Mouse (Mus musculus) intestine, postnatal 0 days (tissue): Measurements from ENCODE around the gene Itpr1. TPM values are rescaled to one million over a fixed set of nuclear protein-coding genes. Genes with fewer than 3 reads are reported as not detected.

Experiments
- ATAC-seq: fragments of 200-750 bp; cut with Nextera tagmentation; 2 replicates; pipeline ENCODE4 v1.8.0; 2017; ENCODE audit warnings: mild to moderate bottlenecking, moderate TSS enrichment, moderate library complexity
- H3K27ac ChIP-seq: fragments of 300-500 bp; sonication (generic); 2 replicates; pipeline ENCODE4 v1.5.1; 2014; ENCODE audit warnings: mild to moderate bottlenecking, low read depth, low read length, moderate library complexity
- H3K27me3 ChIP-seq: fragments of 300-500 bp; sonication (generic); replicated peaks from 2 replicates; pipeline ENCODE4 v1.6.1; 2014; ENCODE audit warnings: low read length, mixed read lengths; ENCODE audit not compliant: control insufficient read depth, insufficient read depth
- H3K36me3 ChIP-seq: fragments of 300-500 bp; sonication (generic); 2 replicates; pipeline ENCODE4 v1.6.1; 2014; ENCODE audit warnings: mild to moderate bottlenecking, moderate library complexity; ENCODE audit not compliant: control insufficient read depth, insufficient read depth
- H3K4me1 ChIP-seq: fragments of 300-500 bp; sonication (generic); replicated peaks from 2 replicates; pipeline ENCODE4 v1.6.1; 2014; ENCODE audit warnings: antibody characterized with exemption, low read length, mixed read lengths; ENCODE audit not compliant: control insufficient read depth, insufficient read depth
- H3K4me2 ChIP-seq: fragments of 300-500 bp; sonication (generic); replicated peaks from 2 replicates; pipeline ENCODE4 v1.6.1; 2014; ENCODE audit warnings: low read depth, mild to moderate bottlenecking, moderate library complexity
- H3K4me3 ChIP-seq: fragments of 300-500 bp; sonication (generic); 2 replicates; pipeline ENCODE4 v1.5.1; 2014; ENCODE audit warnings: low read depth, low read length
- H3K9ac ChIP-seq: fragments of 300-500 bp; sonication (generic); 2 replicates; pipeline ENCODE4 v1.6.1; 2014; ENCODE audit warnings: mild to moderate bottlenecking, low read depth, low read length
- H3K9me3 ChIP-seq: fragments of 300-500 bp; sonication (generic); 2 replicates; pipeline ENCODE4 v1.6.1; 2016; ENCODE audit warnings: mixed run types; ENCODE audit not compliant: control insufficient read depth
- CTCF ChIP-seq: sonication (generic); IDR thresholded peaks from 2 replicates; pipeline ENCODE4 v1.5.1; 2016; ENCODE audit warnings: low read depth, mild to moderate bottlenecking, control low read depth, antibody characterized with exemption, moderate library complexity
- WGBS: fragments of 180-500 bp; shearing (Covaris S2); extraction: QIAGEN DNeasy Blood & Tissue Kit; methylation state at CpG from one replicate; pipeline ENCODE4 v1.1.7; 2014; 5-methylcytosine and 5-hydroxymethylcytosine counted together
- polyA plus RNA-seq: library from polyadenylated mRNA; unstranded; fragments of >200 nt; fragmentation: Nextera tagmentation; extraction: Ambion mirVana; gene quantifications from 2 replicates; pipeline ENCODE4 v1.2.1, GENCODE M21; 2015

Gene Itpr1
- polyA plus RNA-seq, 1 experiment from 2014 or later, result 6.4 TPM

GRCm38 (mm10) chr6:108446766-108447165 lies 233.9 kb downstream of the Itpr1 start:
- H3K4me2 ChIP-seq, result no peak overlapping the region
- no peak overlapping the region for H3K4me3 ChIP-seq
- 78% methylated on average over 1 of the region's 1 CpGs for WGBS
- no peak for ATAC-seq
- TF ChIP-seq CTCF, result no peak
- no peaks in the 10 kb centered on the region for H3K9me3 ChIP-seq
- H3K27ac ChIP-seq, result no peak overlapping the region
- H3K36me3 ChIP-seq, result peaks cover 7% of the 10 kb centered on the region; the same call in 1 of the 2 replicates
- no peak overlapping the region for H3K9ac ChIP-seq
- H3K27me3 ChIP-seq, result no peaks in the 10 kb centered on the region
- H3K4me1 ChIP-seq, result peaks cover 5% of the 10 kb centered on the region

- no peak for TF ChIP-seq CTCF
- Histone ChIP-seq H3K4me1 (peaks cover 5% of the 10 kb centered on the region), H3K4me2 (no peak overlapping the region), H3K36me3 (peaks cover 7% of the 10 kb centered on the region; the same call in 1 of the 2 replicates), H3K9me3 (no peaks in the 10 kb centered on the region), H3K4me3 (no peak overlapping the region), H3K27ac (peak overlapping the region; percentile 41; the same call in 1 of the 2 replicates), H3K27me3 (no peaks in the 10 kb centered on the region), H3K9ac (no peak overlapping the region)
- ATAC-seq, result no peak
- 53% methylated on average over 8 of the region's 8 CpGs for WGBS
Observed at GRCm38 (mm10) chr6:108447179-108447845, 234.4 kb downstream of the Itpr1 start.

DNA sequence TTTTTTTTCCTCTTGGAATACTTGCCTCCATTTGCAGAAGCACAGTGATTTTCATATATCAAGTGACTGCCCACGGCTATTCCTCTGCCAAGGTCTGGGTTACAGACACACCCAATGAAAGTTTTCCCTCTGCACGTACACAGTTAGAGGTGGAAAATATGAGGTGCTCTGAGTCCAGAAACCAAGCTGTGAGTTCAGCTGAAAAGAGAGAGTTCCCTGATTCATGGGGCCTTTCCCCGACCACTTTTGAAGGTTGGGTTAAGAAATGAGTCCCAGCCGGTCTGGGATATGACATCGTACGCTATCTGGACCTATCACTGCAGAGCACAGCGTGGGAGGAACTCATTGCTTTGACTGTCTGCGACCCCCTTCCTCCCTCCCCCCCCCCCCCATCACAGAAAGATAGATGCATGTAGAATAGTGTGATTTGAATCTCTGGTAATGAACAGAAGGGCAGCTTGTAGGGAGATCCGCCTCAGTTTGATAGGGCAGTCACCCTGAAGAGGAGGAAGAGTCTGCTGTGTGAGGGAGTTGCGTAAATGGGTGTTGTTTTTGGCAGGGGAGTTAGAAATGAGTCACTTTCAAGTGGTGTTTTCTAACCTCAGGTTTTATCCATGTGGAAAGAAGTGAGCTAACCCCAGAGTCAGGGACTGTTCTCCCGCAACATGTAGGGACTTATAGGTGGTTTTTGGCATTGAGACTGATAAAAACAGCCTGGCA lies 235.3 kb downstream of the Itpr1 start:
- Histone ChIP-seq H3K4me1 (peaks cover 5% of the 10 kb centered on the region), H3K27ac (0 out of 2 replicates have a peak overlapping the region, but pooled peaks have one; percentile 41), H3K27me3 (no peaks in the 10 kb centered on the region), H3K9me3 (no peaks in the 10 kb centered on the region), H3K4me2 (no peak overlapping the region), H3K4me3 (no peak overlapping the region), H3K36me3 (peaks cover 7% of the 10 kb centered on the region; the same call in 1 of the 2 replicates), H3K9ac (no peak overlapping the region)
- TF ChIP-seq CTCF, result no peak
- WGBS, result 53% methylated on average over 11 of the region's 11 CpGs
- ATAC-seq, result no peak

- H3K9ac ChIP-seq, result no peak overlapping the region
- no peak for TF ChIP-seq CTCF
- ATAC-seq, result no peak
- H3K4me1 ChIP-seq, result peaks cover 5% of the 10 kb centered on the region
- 55% methylated on average over 2 of the region's 2 CpGs for WGBS
- H3K27me3 ChIP-seq, result no peaks in the 10 kb centered on the region
- no peak overlapping the region for H3K4me3 ChIP-seq
- no peak overlapping the region for H3K27ac ChIP-seq
- no peak overlapping the region for H3K4me2 ChIP-seq
- H3K9me3 ChIP-seq, result no peaks in the 10 kb centered on the region
- peaks cover 7% of the 10 kb centered on the region; the same call in 1 of the 2 replicates for H3K36me3 ChIP-seq
Observed at GRCm38 (mm10) chr6:108448864-108449263, 236.0 kb downstream of the Itpr1 start.

GRCm38 (mm10) chr6:108451536-108451935 lies 238.6 kb downstream of the Itpr1 start:
- Histone ChIP-seq H3K27ac (no peak overlapping the region), H3K9me3 (no peaks in the 10 kb centered on the region), H3K4me3 (no peak overlapping the region), H3K36me3 (0 out of 2 replicates have a peak, but pooled peaks cover 4% of the 10 kb centered on the region), H3K27me3 (no peaks in the 10 kb centered on the region), H3K4me2 (no peak overlapping the region), H3K4me1 (peaks cover 17% of the 10 kb centered on the region), H3K9ac (no peak overlapping the region)
- TF ChIP-seq CTCF, result no peak
- ATAC-seq, result no peak
- 76% methylated on average over 2 of the region's 2 CpGs for WGBS

- Histone ChIP-seq H3K36me3 (0 out of 2 replicates have a peak, but pooled peaks cover 4% of the 10 kb centered on the region), H3K4me1 (peaks cover 26% of the 10 kb centered on the region), H3K4me2 (no peak overlapping the region), H3K9ac (no peak overlapping the region), H3K27ac (0 out of 2 replicates have a peak overlapping the region, but pooled peaks have one; percentile 54), H3K9me3 (no peaks in the 10 kb centered on the region), H3K4me3 (no peak overlapping the region), H3K27me3 (no peaks in the 10 kb centered on the region)
- peak; percentile 43 for ATAC-seq
- WGBS, result 69% methylated on average over 5 of the region's 5 CpGs
- TF ChIP-seq CTCF, result no peak
Observed at GRCm38 (mm10) chr6:108453618-108454017, 240.7 kb downstream of the Itpr1 start.
